Mouse (Mus musculus) stomach, embryonic 15.5 days (tissue): ENCODE measurements at regions not wholly inside any gene's neighbourhood (a gene's known extent, or its start where the extent isn't known, plus 50 kb on each side); places are given as distances from the start of the nearest gene placed in this dataset.

Experiments used
- ATAC-seq: fragments of 200-750 bp; cut with Nextera tagmentation; 2 replicates; pipeline ENCODE4 v1.8.0; 2017; ENCODE audit warnings: low read depth, moderate number of reproducible peaks, moderate TSS enrichment; ENCODE audit not compliant: insufficient read depth, low FRiP score
- H3K27ac ChIP-seq: fragments of 300-500 bp; sonication (generic); 2 replicates; pipeline ENCODE4 v1.5.1; 2015; ENCODE audit warnings: mild to moderate bottlenecking, inconsistent platforms
- H3K27me3 ChIP-seq: fragments of 300-500 bp; sonication (generic); replicated peaks from 2 replicates; pipeline ENCODE4 v1.6.1; 2015; ENCODE audit warnings: inconsistent platforms
- H3K36me3 ChIP-seq: fragments of 300-500 bp; sonication (generic); 2 replicates; pipeline ENCODE4 v1.6.1; 2015; ENCODE audit warnings: inconsistent platforms
- H3K4me1 ChIP-seq: fragments of 300-500 bp; sonication (generic); 2 replicates; pipeline ENCODE4 v1.6.1; 2015; ENCODE audit warnings: inconsistent platforms
- H3K4me2 ChIP-seq: fragments of 300-500 bp; sonication (generic); 2 replicates; pipeline ENCODE4 v1.6.1; 2015; ENCODE audit warnings: mild to moderate bottlenecking, inconsistent platforms
- H3K4me3 ChIP-seq: fragments of 300-500 bp; sonication (generic); replicated peaks from 2 replicates; pipeline ENCODE4 v1.5.1; 2015; ENCODE audit warnings: inconsistent platforms
- H3K9ac ChIP-seq: fragments of 300-500 bp; sonication (generic); 2 replicates; pipeline ENCODE4 v1.6.1; 2015; ENCODE audit warnings: inconsistent platforms
- H3K9me3 ChIP-seq: fragments of 300-500 bp; sonication (generic); 2 replicates; pipeline ENCODE4 v1.6.1; 2016; ENCODE audit warnings: inconsistent platforms
- WGBS: fragments of 180-500 bp; shearing (Covaris S2); methylation state at CpG from one replicate; pipeline ENCODE4 v1.1.7; 2015; 5-methylcytosine and 5-hydroxymethylcytosine counted together

GRCm38 (mm10) chr13:34800906-34801305 lies 66.3 kb downstream of the Fam50b start:
- H3K36me3 ChIP-seq = no peaks in the 10 kb centered on the region
- H3K9ac ChIP-seq = no peak overlapping the region
- WGBS = 76% methylated on average over 5 of the region's 5 CpGs
- no peak overlapping the region for H3K4me2 ChIP-seq
- H3K4me3 ChIP-seq = no peak overlapping the region
- H3K4me1 ChIP-seq = no peaks in the 10 kb centered on the region
- no peak overlapping the region for H3K27ac ChIP-seq
- no peaks in the 10 kb centered on the region for H3K27me3 ChIP-seq
- no peak for ATAC-seq
- no peaks in the 10 kb centered on the region for H3K9me3 ChIP-seq

- H3K9me3 ChIP-seq = no peaks in the 10 kb centered on the region
- H3K27ac ChIP-seq = no peak overlapping the region
- H3K27me3 ChIP-seq = no peaks in the 10 kb centered on the region
- H3K4me3 ChIP-seq = no peak overlapping the region
- H3K4me2 ChIP-seq = no peak overlapping the region
- no peaks in the 10 kb centered on the region for H3K36me3 ChIP-seq
- no peak for ATAC-seq
- 56% methylated on average over 9 of the region's 9 CpGs for WGBS
- H3K9ac ChIP-seq = no peak overlapping the region
- no peaks in the 10 kb centered on the region for H3K4me1 ChIP-seq
These were observed 68.5 kb upstream of the Prpf4b start for GRCm38 (mm10) chr13:34806532-34807092.

GRCm38 (mm10) chr13:34809536-34809935 lies 65.6 kb upstream of the Prpf4b start:
- Histone ChIP-seq H3K36me3 (no peaks in the 10 kb centered on the region), H3K4me1 (peaks cover 6% of the 10 kb centered on the region; the same call in 1 of the 2 replicates), H3K27me3 (no peaks in the 10 kb centered on the region), H3K4me2 (no peak overlapping the region), H3K9me3 (no peaks in the 10 kb centered on the region), H3K4me3 (no peak overlapping the region), H3K9ac (no peak overlapping the region), H3K27ac (no peak overlapping the region)
- ATAC-seq = no peak
- WGBS = 89% methylated on average over 1 of the region's 1 CpGs

- no peaks in the 10 kb centered on the region for H3K9me3 ChIP-seq
- H3K4me3 ChIP-seq = no peak overlapping the region
- no peaks in the 10 kb centered on the region for H3K27me3 ChIP-seq
- H3K36me3 ChIP-seq = no peaks in the 10 kb centered on the region
- 23% methylated on average over 18 of the region's 18 CpGs for WGBS
- H3K4me2 ChIP-seq = peak overlapping the region; percentile 37
- peaks cover 17% of the 10 kb centered on the region for H3K4me1 ChIP-seq
- peak overlapping the region; percentile 32; the same call in 1 of the 2 replicates for H3K27ac ChIP-seq
- no peak overlapping the region for H3K9ac ChIP-seq
- peak; percentile 72; the same call in 1 of the 2 replicates for ATAC-seq
These were observed 60.7 kb upstream of the Prpf4b start for GRCm38 (mm10) chr13:34814161-34815056.

- Histone ChIP-seq H3K4me2 (peak overlapping the region; percentile 37), H3K27me3 (no peaks in the 10 kb centered on the region), H3K27ac (peak overlapping the region; percentile 32; the same call in 1 of the 2 replicates), H3K9ac (no peak overlapping the region), H3K36me3 (no peaks in the 10 kb centered on the region), H3K9me3 (no peaks in the 10 kb centered on the region), H3K4me3 (no peak overlapping the region), H3K4me1 (peaks cover 17% of the 10 kb centered on the region)
- WGBS = 44% methylated on average over 3 of the region's 3 CpGs
- no peak for ATAC-seq
These were observed 60.1 kb upstream of the Prpf4b start for GRCm38 (mm10) chr13:34815057-34815410.

GRCm38 (mm10) chr13:34818211-34818610 lies 56.9 kb upstream of the Prpf4b start:
- Histone ChIP-seq H3K27ac (no peak overlapping the region), H3K9me3 (no peaks in the 10 kb centered on the region), H3K4me1 (peaks cover 17% of the 10 kb centered on the region), H3K36me3 (no peaks in the 10 kb centered on the region), H3K4me2 (no peak overlapping the region), H3K27me3 (no peaks in the 10 kb centered on the region), H3K4me3 (no peak overlapping the region), H3K9ac (no peak overlapping the region)
- WGBS = 61% methylated on average over 5 of the region's 5 CpGs
- no peak for ATAC-seq

- Histone ChIP-seq H3K4me3 (no peak overlapping the region), H3K27me3 (no peaks in the 10 kb centered on the region)
- WGBS = 68% methylated on average over 4 of the region's 4 CpGs
These were observed 54.7 kb upstream of the Prpf4b start for GRCm38 (mm10) chr13:34820423-34820822.

GRCm38 (mm10) chr13:34821946-34822345 lies 53.2 kb upstream of the Prpf4b start:
- no peak overlapping the region for H3K4me2 ChIP-seq
- ATAC-seq = no peak
- H3K36me3 ChIP-seq = no peaks in the 10 kb centered on the region
- no peak overlapping the region for H3K4me3 ChIP-seq
- H3K27ac ChIP-seq = no peak overlapping the region
- 87% methylated on average over 3 of the region's 3 CpGs for WGBS
- no peak overlapping the region for H3K9ac ChIP-seq
- no peaks in the 10 kb centered on the region for H3K9me3 ChIP-seq
- H3K27me3 ChIP-seq = no peaks in the 10 kb centered on the region
- H3K4me1 ChIP-seq = 0 out of 2 replicates have a peak, but pooled peaks cover 4% of the 10 kb centered on the region

More at GRCm38 (mm10) chr13:34820423-34820822, 54.7 kb upstream of the Prpf4b start:
- H3K36me3 ChIP-seq = no peaks in the 10 kb centered on the region
- H3K27ac ChIP-seq = no peak overlapping the region
- no peak overlapping the region for H3K4me2 ChIP-seq
- ATAC-seq = no peak
- H3K4me1 ChIP-seq = 0 out of 2 replicates have a peak, but pooled peaks cover 4% of the 10 kb centered on the region
- H3K9ac ChIP-seq = no peak overlapping the region
- no peaks in the 10 kb centered on the region for H3K9me3 ChIP-seq

- Histone ChIP-seq H3K27ac (no peak overlapping the region), H3K9ac (no peak overlapping the region), H3K9me3 (no peaks in the 10 kb centered on the region), H3K27me3 (no peaks in the 10 kb centered on the region), H3K4me3 (no peak overlapping the region), H3K4me1 (no peaks in the 10 kb centered on the region), H3K36me3 (no peaks in the 10 kb centered on the region), H3K4me2 (no peak overlapping the region)
- ATAC-seq = no peak
- WGBS = 67% methylated on average over 1 of the region's 1 CpGs
These were observed 50.9 kb upstream of the Prpf4b start for GRCm38 (mm10) chr13:34824157-34824556.
